In genomic region chr8:41786952-41787861, GRCm38 (mm10) we compare ENCODE assay signal across 24 mouse cellular contexts.
DNase-seq lines count a peak whose midpoint lies in the region; ATAC-seq and TF ChIP-seq lines count a peak whose summit lies in the region.
"Had no signal": no experiment of that assay in that cellular context is flagged by ENCODE, and none has a peak within 500 bp of the region (broad histone marks: within the 10 kb centered on the region; RNA-seq: fewer than 3 reads in every experiment).

No protein-coding gene starts in this region.

- ATAC-seq in hindbrain, embryonic 11.5 days (ENCODE audit: low FRiP score): peak; percentile 60
- ATAC-seq in hindbrain, postnatal 0 days: no peak
- ATAC-seq in forebrain, embryonic 16.5 days: peak; percentile 26; the same call in 1 of the 2 replicates
- ATAC-seq: activated CD4-positive, CD25-positive, alpha-beta regulatory T cell, adult 4 months; intestine, embryonic 16.5 days had no signal

- no peak overlapping the region for H3K27ac ChIP-seq in hindbrain, embryonic 11.5 days (ENCODE audit: low read depth, low read length)
- H3K27ac ChIP-seq in hindbrain, postnatal 0 days: no peak overlapping the region
- H3K27ac ChIP-seq in forebrain, embryonic 16.5 days (ENCODE audit: low read length): no peak overlapping the region
- H3K27ac ChIP-seq: embryonic facial prominence, embryonic 12.5 days; stomach, postnatal 0 days had no signal

- 62% methylated on average over 9 of the region's 9 CpGs for WGBS in hindbrain, embryonic 11.5 days
- WGBS in hindbrain, postnatal 0 days: 52% methylated on average over 9 of the region's 9 CpGs
- 20% methylated on average over 9 of the region's 9 CpGs for WGBS in forebrain, embryonic 16.5 days

- no peak overlapping the region for H3K4me2 ChIP-seq in hindbrain, embryonic 11.5 days (replicated peaks; ENCODE audit: low read depth, low read length)
- no peak overlapping the region for H3K4me2 ChIP-seq in hindbrain, postnatal 0 days (ENCODE audit: low read depth, low read length)
- H3K4me2 ChIP-seq in forebrain, embryonic 16.5 days (ENCODE audit: low read length): no peak overlapping the region
- H3K4me2 ChIP-seq: embryonic facial prominence, embryonic 12.5 days; liver, embryonic 11.5 days had no signal

- no peaks in the 10 kb centered on the region for H3K27me3 ChIP-seq in hindbrain, embryonic 11.5 days (ENCODE audit: control insufficient read depth, insufficient read depth, low read length)
- no peaks in the 10 kb centered on the region for H3K27me3 ChIP-seq in hindbrain, postnatal 0 days (ENCODE audit: insufficient read depth, low read length)
- H3K27me3 ChIP-seq in forebrain, embryonic 16.5 days (replicated peaks; ENCODE audit: control insufficient read depth, insufficient read depth, low read length): no peaks in the 10 kb centered on the region
- H3K27me3 ChIP-seq: embryonic facial prominence, embryonic 12.5 days had no signal

- H3K36me3 ChIP-seq in hindbrain, embryonic 11.5 days (ENCODE audit: control insufficient read depth, insufficient read depth, low read length): no peaks in the 10 kb centered on the region
- no peaks in the 10 kb centered on the region for H3K36me3 ChIP-seq in hindbrain, postnatal 0 days (ENCODE audit: insufficient read depth, low read length)
- H3K36me3 ChIP-seq in forebrain, embryonic 16.5 days (ENCODE audit: control insufficient read depth, insufficient read depth): no peaks in the 10 kb centered on the region
- H3K36me3 ChIP-seq: embryonic facial prominence, embryonic 12.5 days had no signal

- DNase-seq in hindbrain, embryonic 11.5 days (ENCODE audit: low spot score): no peak
- DNase-seq in hindbrain, postnatal 0 days (ENCODE audit: low spot score): no peak
- DNase-seq in ES-CJ7 (ENCODE audit: low read depth, low spot score) (peak; percentile 55), ZHBTc4 (ENCODE audit: low read depth, low spot score) (peak; percentile 74)
- no peak for DNase-seq in gastrocnemius, adult 8-10 months (ENCODE audit: low spot score in 2 of 2)
- no peak for DNase-seq in right cerebral cortex, postnatal 14 days
- no peak for DNase-seq in thymus, postnatal 10 days (ENCODE audit: low spot score in 2 of 2)
- DNase-seq: adrenal gland, postnatal 10 days; B cell, adult 2 months; cerebellum, adult 11 months; cerebellum, postnatal 14 days; kidney, postnatal 36 days; layer of hippocampus, adult 9-11 months; lung, adult 18-20 months; lung, postnatal 14 days; right cerebral cortex, postnatal 4 days had no signal

- no peaks in the 10 kb centered on the region for H3K4me1 ChIP-seq in hindbrain, embryonic 11.5 days (replicated peaks; ENCODE audit: control insufficient read depth, insufficient read depth, low read length)
- no peaks in the 10 kb centered on the region for H3K4me1 ChIP-seq in hindbrain, postnatal 0 days (ENCODE audit: insufficient read depth, low read length)
- no peaks in the 10 kb centered on the region for H3K4me1 ChIP-seq in forebrain, embryonic 16.5 days (replicated peaks; ENCODE audit: control insufficient read depth, insufficient read depth, low read length)
- H3K4me1 ChIP-seq: embryonic facial prominence, embryonic 12.5 days had no signal

- TF ChIP-seq CTCF in hindbrain, postnatal 0 days (IDR thresholded peaks at IDR 0.05; ENCODE audit: low read depth): no peak

- no peak overlapping the region for H3K4me3 ChIP-seq in hindbrain, embryonic 11.5 days (ENCODE audit: low read depth, low read length)
- H3K4me3 ChIP-seq in hindbrain, postnatal 0 days (ENCODE audit: low read length): no peak overlapping the region
- H3K4me3 ChIP-seq in forebrain, embryonic 16.5 days (replicated peaks; ENCODE audit: low read length): no peak overlapping the region
- H3K4me3 ChIP-seq: embryonic facial prominence, embryonic 12.5 days; erythroblast, embryonic 14.5 days; myocyte had no signal

- no peaks in the 10 kb centered on the region for H3K9me3 ChIP-seq in hindbrain, embryonic 11.5 days (ENCODE audit: control insufficient read depth, low read length)
- H3K9me3 ChIP-seq in hindbrain, postnatal 0 days (ENCODE audit: low read length): no peaks in the 10 kb centered on the region
- H3K9me3 ChIP-seq in forebrain, embryonic 16.5 days (ENCODE audit: control insufficient read depth, low read length): no peaks in the 10 kb centered on the region
- H3K9me3 ChIP-seq: embryonic facial prominence, embryonic 12.5 days had no signal

- H3K9ac ChIP-seq in hindbrain, embryonic 11.5 days (ENCODE audit: low read depth, low read length): no peak overlapping the region
- H3K9ac ChIP-seq in hindbrain, postnatal 0 days (replicated peaks; ENCODE audit: low read length): no peak overlapping the region
- H3K9ac ChIP-seq in forebrain, embryonic 16.5 days (replicated peaks; ENCODE audit: low read depth, low read length): no peak overlapping the region
- H3K9ac ChIP-seq: embryonic facial prominence, embryonic 12.5 days had no signal

Comparison
In these comparisons a context has a peak if more than half of its experiments do, and no peak if none do; other contexts are left out.
1. DNase-seq: peak in ES-CJ7 (single experiment) and ZHBTc4 (single experiment); none in hindbrain, embryonic 11.5 days (single experiment), hindbrain, postnatal 0 days (single experiment), gastrocnemius, adult 8-10 months (0 of 2), right cerebral cortex, postnatal 14 days (single experiment) and thymus, postnatal 10 days (0 of 2).